Mouse (Mus musculus) brain, embryonic 18.5 days (tissue): Measurements from ENCODE around the gene Tnip1.

Source experiments
- DNase-seq: peaks from one replicate; pipeline ENCODE4 v3.0.0-alpha.2; 2012; ENCODE audit warnings: low read depth, low spot score

The Tnip1 gene

DNA sequence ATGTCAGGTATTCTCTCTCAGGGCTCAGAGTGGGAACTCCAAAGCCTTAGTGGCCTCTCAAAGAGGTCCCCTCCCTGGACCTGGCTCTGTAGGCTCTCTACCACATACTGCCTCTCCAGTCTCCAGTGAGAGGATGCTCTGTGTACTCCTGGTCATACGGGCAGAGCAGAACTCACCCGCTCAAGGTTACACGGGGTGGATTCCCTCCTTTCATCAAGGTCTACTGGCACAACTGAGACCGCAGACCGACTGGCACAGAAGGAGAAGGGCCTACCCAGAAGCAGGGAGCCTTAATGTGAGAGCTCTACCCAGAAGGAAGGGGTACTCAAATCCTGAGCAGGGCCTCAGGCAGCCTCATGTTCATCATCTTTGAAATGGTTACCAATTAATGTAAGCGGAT is 30.2 kb downstream of the Tnip1 start:
- DNase-seq = no peak

DNA sequence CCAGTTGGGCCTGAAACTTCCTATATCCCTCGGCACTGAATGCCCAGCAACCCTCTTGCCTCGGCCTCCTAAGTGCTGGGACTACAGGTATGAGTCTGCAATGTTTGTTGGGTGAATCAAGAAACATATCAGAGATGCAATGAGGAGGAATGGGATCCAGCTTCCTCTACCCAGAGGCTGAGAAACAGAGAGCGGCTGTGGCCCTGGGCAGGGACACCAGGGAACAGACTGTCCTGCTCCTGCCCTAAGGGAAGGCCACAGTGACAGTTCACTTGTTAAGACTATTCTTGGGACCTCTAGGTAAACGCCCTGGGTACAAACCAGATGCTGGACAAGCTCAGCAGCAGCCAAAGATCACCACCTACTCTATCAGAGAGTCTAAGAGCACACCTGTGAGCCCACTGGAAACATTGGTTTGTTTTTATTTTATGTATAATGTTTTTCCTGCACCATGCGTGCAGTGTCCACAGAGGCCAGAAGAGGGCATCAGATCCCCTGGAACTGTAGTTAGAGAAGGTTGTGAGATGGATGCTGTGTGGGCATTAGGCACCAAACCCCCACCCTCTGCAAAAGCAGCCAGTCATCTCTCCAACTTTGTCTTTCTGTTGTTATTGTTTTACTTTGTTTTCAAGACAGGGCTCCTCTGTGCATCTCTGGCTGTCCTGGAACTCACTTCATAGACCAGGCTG is 31.2 kb downstream of the Tnip1 start:
- DNase-seq = no peak

DNA sequence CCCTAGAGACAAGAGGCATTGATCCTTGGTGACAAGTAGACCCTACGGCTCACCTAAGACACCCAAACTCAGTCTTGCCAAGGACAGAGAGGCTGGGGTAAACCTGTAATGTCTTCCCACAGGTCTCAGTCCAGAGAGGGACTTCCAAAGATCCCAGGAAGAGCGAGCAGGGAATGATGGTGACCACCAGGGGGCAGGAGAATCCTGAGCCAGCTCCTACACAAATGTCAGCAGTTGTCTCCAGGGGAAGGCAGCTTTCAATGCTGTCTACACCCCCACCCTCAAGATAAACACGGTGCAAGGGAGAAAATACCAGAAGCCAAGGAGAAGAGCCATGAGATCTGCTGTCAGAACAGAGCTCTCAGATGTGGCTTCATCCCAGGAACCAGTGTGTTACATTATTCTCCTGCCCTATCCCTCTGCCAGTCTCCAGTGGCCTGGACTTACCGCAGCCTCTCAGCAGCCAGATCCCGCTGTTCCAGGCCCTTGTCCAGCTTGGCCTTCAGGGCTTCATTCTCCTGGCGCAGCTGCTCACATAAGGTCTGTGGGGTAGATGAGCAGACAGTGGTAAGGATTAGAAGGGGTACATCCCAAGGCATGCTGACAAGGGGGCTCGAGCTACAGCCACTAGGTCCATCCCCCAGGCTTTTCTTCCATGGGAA is 32.3 kb downstream of the Tnip1 start:
- no peak for DNase-seq

DNA sequence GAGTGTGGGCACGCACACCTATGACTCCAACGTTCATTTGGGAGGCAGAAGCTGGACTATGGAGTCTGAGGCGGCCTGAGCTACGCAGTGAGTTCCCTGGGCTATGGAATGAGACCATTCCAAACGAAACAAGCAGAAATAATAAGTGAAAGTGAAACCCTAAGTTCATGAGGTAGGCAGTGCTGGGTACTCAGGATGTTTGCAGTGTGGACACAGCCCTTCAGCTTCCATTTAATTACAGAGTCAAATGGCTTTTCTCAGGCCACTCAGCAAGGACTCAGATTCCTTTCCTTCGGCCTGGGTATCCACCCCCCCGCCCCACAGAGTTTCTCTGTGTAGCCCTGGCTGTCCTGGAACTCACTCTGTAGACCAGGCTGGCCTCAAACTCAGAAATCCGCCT is 33.0 kb downstream of the Tnip1 start:
- DNase-seq = no peak

DNA sequence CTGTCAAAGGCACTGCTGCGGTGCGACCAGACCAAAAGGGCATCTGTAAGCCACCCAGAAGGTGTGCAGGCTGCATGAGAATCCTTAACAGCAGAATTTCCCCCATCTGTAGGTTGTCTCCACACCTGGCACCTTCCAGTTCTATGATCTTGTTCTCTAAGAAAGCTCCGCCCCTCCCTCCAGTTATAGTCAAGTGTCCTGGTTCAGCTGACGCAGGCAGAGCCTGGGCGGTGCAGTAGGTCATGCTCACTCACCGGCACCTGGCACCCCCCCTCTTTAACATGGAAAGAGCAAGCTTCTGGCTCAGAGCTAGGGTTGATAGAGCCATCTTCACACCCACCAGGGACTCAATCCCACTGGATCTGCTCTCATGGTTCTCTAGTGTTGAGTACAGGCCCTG is 33.4 kb downstream of the Tnip1 start:
- DNase-seq = no peak

DNA sequence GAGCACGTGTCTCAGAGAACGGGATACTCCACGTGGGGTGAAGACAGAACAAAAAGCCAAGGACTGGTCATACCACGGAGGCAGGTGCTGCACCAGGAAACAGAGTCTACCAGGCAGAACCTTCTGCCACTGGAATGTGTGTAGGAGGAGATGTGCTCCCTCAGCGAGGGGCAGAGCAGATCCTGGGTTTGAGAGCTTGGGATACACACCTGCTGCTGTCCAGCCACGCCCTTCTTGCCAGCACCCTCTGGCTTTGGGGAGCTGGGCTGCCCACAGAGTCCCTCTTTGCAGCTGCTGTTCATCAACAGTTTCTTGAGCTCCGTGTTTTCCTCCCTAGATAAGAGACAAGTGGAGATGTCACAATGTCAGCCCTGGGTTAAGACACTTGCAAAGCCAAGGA is 33.8 kb downstream of the Tnip1 start:
- no peak for DNase-seq

DNA sequence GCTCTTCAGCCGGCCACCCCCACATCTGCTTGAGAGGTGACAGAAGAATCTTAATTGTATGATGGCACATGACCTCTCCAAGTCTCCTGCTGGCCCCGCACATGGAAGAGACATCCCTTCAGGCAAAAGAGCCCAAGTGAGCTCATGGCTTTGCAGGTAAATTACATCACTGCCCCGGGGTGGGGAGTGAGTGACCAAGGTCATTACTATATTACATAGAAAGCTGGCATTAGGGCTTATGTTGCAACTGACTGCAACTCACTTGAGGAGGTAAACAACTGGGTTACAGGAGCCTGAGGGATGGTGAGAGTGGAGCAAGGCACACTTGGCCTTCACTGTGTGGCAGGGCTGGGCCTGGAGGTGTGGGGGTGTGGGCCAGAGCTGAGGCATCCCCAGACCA is 34.5 kb downstream of the Tnip1 start:
- DNase-seq = no peak

DNA sequence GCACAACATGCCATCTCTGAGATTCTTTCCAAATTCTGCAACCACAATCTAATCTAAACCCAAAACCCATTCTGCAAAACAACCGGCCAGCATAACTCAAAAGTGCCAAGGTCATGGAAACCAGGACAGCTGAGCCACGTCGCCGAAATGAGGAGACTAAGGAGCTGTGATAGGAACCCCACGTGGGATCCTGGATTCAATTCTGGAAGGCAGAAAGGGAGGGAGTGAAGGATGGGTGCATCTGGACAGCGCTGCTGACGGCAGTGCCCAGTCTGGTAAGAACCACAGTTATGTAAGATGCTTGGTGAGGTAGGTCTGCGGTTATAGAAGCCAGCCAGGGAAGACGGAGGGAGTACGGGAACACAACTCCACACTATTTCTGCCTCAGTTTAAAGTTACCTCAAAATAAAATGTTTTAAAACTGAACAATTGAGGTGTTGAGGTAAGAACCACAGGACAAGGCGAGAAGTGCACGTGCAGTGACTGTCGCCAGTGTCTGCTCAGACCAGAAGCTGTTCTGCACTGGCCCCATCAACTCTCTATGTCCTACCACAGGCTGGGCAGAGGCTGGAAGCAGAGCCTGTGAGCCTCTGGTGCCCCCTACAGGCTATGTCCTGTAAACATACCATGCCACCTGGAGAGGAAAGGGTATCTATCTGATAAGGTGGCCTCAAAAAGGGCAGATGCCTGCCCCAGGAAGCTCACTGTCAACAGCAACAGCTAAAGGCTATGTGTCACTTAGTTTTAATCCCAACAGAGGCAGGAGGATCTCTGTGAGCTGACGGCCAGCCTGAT is 35.2 kb downstream of the Tnip1 start:
- DNase-seq = no peak

DNA sequence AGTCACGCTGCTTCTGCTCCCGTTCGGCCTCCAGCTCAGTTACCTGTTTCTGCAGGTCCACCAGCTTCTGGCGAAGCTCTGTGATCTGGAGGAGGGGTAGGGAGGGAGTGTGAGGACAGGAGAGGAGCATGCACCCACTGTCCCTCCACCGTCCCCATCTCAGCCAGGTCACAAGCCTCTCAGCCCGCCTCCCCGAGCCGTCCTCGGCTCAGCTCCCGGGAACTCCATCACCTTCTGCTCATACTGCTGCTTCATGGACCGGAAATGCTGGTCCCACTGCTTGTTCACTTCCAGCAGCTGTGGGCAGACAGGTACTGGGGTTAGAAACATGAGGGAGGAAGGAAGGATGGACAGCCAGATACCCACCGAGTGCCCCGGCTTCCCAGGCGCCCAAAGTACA is 38.6 kb downstream of the Tnip1 start:
- DNase-seq = no peak

DNA sequence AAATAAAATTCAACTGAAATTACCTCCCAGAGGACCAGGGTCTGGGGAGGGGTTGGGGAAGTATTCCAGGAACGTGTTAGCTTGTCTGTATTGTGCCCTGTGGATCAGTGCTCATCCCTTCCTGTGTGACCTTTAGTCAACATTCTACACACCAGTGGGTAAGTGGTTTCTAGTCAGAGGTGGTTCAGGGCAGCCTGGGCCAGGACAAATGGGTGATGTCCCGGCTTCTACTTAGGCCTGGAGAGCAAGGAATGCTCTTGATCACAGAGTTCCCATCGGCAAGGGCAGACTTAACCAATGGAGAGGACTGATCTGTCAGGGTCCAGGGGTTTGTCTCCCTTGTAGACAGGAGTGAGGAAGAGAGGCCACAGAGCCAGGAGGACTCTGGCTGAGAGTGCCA is 40.2 kb downstream of the Tnip1 start:
- DNase-seq = no peak

DNA sequence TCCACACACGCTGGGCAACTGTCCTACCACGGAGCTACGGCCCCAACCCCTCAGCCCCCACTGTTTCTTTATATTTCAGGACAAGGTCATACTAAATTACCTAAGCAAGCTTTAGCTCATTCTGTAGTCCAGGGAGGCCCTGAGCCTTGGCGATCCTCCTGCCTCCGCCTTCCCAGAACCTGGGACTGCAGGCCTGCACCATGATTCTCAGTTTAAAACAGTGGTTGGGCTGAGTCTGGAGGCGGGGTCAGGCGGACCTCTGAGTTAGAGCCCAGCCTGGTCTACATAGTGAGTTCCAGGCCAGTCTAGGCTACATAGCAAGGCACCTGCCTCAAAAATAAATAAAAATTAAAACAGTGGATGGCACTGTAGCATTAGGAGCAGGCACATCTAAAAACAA is 40.9 kb downstream of the Tnip1 start:
- DNase-seq = no peak

DNA sequence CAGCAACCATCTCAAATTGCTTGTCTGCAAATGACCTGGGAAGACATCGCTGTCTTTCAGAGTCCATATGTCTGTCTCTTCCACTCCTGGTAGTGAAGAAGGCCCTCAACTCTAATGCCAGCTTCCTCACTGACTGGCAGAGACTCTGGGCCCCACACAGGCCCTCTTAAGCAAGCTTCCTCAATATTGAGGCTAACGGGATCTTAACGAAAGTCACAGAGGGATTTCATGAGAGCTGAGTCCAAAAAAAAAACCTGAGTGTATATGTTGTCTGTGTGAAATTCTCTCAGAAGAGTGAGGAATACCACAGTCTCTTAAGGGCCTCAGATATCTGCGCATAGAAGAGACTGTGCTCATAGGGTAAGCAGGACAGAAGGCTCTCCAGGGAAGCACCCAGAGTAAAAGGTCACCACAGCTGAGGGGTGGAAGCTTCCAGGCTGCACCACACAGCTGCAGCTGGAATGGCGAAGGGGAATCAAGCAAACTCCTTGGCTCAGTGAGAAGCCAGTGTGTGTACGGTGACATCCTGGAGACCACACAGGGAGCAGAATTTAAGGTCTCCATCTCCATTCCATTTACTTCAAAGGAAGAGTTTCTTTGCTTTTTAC is 41.6 kb downstream of the Tnip1 start:
- no peak for DNase-seq

DNA sequence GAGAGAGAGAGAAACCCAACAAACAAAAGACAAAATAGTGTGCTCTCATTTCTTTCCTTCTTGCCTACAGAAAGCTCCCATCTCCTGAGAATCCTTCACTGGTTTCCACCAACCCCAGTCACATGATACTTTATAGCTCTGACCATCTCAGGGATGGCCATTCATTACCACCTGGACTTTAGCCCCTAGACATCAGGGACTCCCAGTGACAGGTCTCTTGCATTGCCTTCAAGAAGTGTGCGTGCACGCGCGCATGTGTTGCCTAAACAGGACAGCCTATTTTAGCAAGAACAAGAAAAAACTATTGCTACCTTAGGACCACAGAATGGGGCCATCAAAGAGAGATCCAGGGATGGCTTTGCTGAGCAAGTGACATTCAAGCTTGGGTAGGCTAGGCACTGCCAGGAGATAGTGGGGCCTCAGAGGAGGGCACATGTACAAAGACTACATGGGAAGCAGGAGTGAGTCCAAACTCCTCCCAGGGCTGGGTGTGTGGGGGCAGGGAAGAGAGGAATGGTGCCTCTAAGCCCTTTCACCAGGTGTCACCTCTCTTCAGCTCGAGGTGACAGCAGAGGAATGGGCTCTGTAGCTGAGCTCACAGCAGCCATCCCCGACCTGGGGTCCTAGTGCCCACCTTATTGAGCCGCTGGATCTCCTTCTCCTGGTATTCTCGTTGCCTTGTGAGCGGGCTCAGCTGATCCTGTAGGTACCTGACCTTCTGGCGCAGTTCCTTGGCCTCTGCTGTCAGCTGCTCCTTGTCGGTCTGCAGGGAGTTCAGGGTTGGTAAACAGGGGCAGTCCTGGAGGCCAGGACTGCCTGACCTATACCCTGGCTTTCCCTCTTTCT is 42.4 kb downstream of the Tnip1 start:
- DNase-seq = no peak

DNA sequence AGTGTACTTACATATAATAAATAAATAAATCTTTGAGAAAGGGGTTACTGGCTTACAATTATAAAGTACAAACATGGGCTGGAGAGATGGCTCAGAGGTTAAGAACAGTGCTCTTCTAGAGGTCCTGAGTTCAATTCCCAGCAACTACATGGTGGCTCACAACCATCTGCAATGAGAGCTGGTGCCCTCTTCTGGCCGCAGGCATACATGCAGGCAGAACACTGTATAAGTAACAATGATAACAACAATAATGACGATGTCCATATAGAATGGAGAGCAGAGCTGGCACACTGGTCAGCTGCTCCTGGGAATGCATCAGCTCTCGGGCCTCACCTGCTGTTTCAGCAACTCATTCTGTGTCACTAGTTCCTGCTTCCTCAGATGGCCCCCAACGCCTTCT is 44.4 kb downstream of the Tnip1 start:
- no peak for DNase-seq

DNA sequence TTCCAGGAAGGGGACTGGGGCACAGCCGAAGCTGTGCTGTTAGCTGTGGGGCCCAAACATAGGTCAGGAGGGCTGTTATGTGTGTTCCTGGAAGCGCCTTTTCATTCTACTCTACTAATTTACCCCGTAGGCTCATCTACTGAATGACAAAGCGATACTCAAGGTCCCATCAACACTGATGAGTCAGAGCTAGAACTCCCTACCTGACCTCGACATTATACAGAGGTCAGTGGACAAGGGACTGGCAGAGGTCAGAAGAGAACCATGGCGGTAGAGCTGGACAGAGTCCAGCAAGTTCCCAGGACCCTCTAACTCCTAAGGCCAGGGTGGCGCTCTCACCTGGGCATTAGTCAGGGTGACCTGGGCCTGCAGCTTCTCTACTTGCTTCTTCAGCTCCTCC is 45.3 kb downstream of the Tnip1 start:
- DNase-seq = no peak

DNA sequence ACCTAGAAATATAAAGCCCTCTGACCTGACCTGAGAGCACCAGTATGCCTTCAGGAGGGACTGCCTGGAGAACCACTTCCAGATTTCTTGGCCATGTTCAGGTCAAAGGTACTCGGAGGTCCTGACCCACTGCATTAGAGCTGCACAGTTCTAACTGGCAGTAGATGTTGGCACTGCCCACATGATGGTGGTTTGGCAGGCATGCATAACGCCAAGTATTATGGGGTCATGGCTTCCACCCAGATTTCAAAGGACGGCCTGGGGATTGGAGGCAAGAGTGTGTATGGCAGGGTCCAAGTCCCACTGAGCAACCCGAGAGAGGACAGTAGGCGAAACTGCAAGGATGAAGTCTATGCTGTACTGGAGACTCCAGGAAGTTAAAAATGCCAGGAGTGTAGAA is 48.9 kb downstream of the Tnip1 start:
- no peak for DNase-seq

DNA sequence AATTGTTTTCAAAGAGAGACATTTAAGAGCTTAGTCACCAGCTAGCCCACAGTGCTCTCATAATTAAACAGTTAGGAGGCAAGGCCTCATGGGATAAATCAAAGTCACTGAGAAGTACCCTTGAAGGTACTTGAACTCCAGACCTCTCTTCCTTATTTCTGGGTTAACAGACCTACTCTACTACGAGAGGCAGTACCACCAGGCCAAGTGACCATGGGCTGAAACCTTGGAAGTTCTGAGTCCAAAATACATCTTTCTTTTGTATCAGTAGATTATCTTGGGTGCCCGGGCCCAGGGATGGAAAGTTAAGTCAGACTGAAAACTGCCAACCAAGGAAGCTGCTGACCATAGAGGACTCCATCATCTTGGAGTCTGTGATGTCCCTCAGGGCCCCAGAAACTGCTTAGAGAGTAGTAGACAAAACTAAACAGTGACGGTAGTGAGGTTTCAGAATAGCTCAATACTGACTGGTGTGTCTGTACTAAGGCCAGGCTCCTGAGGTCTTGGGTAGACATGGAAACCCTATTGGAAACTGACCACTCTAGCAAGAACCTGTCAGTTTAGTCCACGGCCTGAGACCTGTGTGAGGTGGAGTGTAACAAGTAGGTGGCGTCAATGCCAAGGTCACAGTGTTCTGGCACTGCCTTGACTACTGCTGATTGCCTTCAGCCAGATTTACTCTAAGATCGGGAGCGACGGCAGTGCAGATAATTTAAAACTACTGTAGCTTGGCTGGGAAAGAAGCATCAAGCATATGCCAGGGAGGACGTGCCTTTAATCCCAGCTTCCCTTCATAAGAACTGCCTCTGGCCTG is 50.0 kb downstream of the Tnip1 start:
- no peak for DNase-seq

DNA sequence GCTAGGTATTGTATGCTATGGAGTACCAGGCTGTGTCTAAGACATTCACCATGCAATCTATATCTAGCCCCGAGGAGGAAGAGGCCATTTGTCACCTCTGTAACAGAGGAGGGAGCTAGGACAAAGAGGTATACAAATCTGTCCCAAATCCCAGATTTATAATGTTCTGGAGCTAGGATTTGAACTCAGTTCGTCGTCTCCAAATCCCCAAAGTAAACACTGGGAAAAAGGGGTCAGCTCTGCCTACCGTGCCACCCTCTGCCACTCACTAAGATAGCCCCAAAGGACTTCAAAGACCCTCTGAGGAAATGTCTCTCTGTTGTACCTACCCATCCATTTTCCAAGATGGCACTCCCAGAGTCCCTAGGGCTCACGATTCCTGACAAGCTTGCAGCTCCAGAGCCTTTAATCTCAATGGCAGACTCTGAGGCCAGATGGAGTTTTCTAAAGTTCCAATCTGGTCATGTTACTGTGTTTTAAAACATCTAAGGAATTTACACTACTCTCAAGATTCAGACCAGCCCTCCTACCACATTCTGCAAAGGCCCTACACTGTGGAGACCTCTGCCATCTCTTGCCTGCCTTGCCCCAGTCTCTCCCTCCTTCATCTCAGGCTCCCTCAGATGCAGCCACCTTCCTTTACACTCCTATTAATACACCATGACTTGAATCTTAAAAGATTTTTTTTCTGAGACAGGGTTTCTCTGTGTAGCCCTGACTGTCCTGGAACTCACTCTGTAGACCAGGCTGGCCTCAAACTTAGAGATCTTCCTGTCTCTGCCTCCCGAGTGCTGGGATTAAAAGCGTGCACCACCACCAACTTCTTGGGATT is 50.8 kb downstream of the Tnip1 start:
- no peak for DNase-seq

DNA sequence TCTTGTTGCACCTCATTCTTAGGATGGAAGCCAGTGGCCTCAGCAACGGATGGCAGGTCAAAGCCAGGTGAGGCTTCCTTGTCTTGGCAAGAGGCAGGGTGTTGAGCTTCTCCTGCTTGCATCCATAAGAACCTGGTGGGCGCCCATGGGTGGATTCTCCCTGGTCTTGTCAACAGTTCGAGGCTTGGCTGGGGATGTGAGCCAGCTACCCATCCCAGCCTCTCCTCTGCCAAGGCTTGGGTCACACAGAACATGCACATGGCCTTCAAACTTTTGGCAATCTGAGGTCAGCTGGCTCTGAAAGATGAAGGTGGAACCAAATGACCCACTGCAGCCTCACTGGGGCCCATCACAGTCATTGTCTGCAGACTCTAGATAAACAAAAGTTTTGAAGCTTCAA is 51.5 kb downstream of the Tnip1 start:
- no peak for DNase-seq
